Mouse (Mus musculus): ENCODE data around the gene Ypel2.

The Ypel2 gene

GRCm38 (mm10) chr11:86995625-86996221 lies 2.2 kb upstream of the Ypel2 start:
- DNase-seq (ENCODE audit: low spot score), result peak; percentile 56

GRCm38 (mm10) chr11:86994791-86995624 lies 1.5 kb upstream of the Ypel2 start:
- DNase-seq (ENCODE audit: low spot score), result no peak

GRCm38 (mm10) chr11:86994330-86994729 lies 823 bp upstream of the Ypel2 start:
- no peak for DNase-seq (ENCODE audit: low spot score)

GRCm38 (mm10) chr11:86992461-86992988 lies 982 bp downstream of the Ypel2 start:
- no peak for DNase-seq (ENCODE audit: low spot score)

DNA sequence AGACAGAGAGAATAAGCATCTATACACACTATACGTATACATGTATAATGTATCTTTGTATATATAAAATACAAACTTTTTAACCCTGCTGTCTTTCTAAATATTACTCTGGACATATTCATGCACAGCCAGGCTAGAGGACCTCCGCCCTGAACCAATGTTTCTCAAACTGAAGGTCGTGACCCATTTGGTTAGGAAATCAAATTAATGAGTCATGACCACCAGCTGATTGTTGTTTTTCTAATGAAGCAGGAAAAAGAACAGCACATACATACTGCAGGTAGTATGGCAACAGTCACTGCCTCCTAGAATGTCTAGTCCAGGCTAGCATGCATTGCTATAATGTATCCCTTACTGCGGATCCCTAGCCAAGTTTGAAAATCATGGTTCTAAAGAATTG lies 2.3 kb downstream of the Ypel2 start:
- no peak for DNase-seq (ENCODE audit: low spot score)

DNA sequence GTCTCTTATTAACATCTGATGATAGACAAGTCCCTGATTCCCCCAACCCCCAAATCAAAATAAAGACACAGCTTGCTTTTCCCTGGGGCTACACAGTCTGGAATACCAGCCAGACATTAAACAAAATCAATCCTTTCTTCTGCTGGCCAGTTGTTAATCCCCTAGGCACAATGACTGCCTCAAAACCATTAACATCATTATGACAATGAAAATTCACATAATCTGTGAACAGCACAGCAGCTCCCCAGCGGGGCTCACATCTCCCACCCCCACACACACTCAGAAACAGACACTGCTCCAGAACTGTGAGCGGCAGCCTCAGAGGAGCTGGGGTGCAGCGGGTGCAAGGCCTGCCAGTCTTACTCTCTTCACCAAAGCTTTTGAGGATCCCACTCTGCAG lies 3.2 kb downstream of the Ypel2 start:
- DNase-seq (ENCODE audit: low spot score), result no peak

DNA sequence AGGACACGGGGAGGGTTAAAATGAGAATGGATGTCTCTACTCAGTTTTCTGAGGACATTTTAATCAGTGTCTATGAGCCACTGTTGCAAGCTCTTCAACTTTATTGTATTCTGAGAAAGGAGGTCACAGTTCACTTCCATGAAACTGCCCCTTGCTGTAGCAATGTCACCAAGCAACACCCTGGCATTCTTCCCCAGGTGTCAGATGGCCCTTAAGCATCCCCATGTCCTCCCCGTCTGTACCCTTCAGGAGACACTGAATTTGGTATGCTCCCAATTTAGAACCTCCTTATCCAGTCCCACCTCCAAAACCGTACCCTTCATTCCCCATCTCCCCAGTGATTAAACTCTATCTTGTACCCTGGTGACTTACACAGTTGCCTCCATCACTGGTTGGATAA lies 8.5 kb downstream of the Ypel2 start:
- DNase-seq (ENCODE audit: low spot score), result no peak

DNA sequence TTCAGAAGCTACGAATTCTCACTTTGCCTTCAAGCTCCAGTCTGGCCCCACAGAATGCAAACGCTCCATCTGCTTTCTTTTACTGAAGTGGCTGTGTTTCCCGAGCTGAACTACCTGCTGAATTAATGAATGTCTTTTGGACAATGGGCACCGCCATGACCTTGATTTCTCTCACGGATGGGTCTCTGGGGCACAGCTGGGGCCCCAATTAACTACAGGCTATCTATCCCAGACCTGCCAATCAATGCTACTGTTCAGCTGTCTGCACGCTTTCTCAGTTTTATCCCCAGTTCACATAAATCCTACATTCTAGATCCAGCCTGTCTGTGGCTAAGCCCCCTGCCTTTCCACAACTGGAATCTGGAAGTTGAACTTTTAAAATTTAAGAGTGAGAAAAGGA lies 10.5 kb downstream of the Ypel2 start:
- no peak for DNase-seq (ENCODE audit: low spot score)

- no peak for DNase-seq (ENCODE audit: low spot score)
These were observed 12.2 kb downstream of the Ypel2 start for GRCm38 (mm10) chr11:86981229-86981791.

DNA sequence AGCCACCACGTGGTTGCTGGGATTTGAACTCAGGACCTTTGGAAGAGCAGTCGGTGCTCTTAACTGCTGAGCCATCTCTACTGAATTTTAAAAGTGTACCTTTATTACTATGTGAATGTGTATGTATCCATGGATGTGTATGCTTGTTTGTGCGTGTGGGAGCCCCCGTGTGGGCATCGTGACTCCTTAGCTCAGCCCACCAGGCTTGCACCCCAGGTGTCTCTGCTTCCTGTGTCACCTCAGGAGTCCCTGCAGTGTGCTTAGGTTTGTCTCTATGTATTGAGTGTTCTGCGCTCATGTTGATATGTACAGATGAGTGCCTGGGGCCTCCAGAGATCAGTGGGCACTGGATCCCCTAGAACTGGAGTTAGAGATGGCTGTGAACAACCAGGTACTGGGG lies 13.0 kb downstream of the Ypel2 start:
- no peak for DNase-seq (ENCODE audit: low spot score)

GRCm38 (mm10) chr11:86979799-86980198 lies 13.7 kb downstream of the Ypel2 start:
- DNase-seq (ENCODE audit: low spot score), result no peak

- DNase-seq (ENCODE audit: low spot score), result no peak
These were observed 16.3 kb downstream of the Ypel2 start for GRCm38 (mm10) chr11:86977242-86977641.

GRCm38 (mm10) chr11:86974401-86974800 lies 19.1 kb downstream of the Ypel2 start:
- DNase-seq (ENCODE audit: low spot score), result no peak

- DNase-seq (ENCODE audit: low spot score), result no peak
These were observed 20.3 kb downstream of the Ypel2 start for GRCm38 (mm10) chr11:86973255-86973654.

GRCm38 (mm10) chr11:86971057-86971753 lies 22.3 kb downstream of the Ypel2 start:
- no peak for DNase-seq (ENCODE audit: low spot score)

GRCm38 (mm10) chr11:86969041-86969821 lies 24.3 kb downstream of the Ypel2 start:
- no peak for DNase-seq (ENCODE audit: low spot score)

GRCm38 (mm10) chr11:86967506-86967905 lies 26.0 kb downstream of the Ypel2 start:
- DNase-seq (ENCODE audit: low spot score), result no peak

DNA sequence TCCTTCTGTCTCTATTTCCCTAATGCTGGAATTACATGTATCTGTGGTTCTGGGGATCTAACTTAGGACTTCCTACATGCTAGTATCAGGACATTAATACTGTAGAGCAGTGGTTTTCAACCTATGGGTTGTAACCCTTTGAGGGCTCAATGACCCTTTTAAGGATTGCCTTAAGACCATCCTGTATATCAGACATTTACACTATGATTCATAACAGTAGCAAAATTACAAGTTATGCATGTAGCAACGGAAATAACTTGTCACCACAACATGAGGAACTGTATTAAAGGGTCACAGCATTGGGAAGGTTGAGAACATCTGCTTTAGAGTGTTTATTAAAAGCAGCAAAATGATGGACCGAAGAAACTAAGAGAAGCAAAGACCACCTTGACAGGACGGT lies 26.8 kb downstream of the Ypel2 start:
- DNase-seq (ENCODE audit: low spot score), result no peak

DNA sequence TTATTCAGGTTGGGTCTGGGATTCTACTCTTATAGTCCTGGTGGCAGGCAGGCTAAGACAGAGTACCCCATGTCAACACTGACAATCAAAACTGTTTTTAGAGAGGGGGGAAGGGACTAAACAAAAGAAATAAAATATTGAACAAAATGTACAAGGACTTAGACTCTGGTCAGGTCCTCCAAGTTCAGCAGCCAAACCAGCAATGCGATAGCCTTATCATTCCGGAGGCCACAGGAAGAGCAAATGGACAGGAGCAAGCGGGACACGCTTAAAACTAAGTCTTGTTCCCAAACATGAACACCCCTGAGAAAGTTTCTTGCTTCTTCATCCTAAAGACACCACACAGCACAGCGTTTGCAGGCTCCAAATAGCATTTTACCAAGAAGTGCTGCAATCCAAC lies 28.4 kb downstream of the Ypel2 start:
- DNase-seq (ENCODE audit: low spot score), result no peak

DNA sequence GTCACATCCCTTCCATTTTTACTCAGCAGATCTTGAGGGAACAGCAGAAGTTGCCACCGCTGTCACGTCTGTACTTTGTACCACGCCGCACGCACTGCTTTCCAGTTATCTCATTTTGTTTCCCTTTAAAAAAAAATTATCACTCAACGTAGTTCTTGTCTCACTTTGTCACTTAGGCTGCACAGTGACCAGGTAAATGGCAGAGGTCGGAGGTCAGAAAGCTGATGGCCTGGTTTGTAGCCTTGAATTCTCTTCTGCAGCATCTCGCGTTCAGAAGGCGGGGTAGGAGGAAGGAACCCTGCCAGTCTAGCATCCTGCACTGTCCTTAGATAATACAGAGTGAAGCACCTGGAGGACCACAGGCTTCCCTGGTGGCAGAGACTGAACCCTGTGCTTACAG lies 29.8 kb downstream of the Ypel2 start:
- peak; percentile 56 for DNase-seq (ENCODE audit: low spot score)

DNA sequence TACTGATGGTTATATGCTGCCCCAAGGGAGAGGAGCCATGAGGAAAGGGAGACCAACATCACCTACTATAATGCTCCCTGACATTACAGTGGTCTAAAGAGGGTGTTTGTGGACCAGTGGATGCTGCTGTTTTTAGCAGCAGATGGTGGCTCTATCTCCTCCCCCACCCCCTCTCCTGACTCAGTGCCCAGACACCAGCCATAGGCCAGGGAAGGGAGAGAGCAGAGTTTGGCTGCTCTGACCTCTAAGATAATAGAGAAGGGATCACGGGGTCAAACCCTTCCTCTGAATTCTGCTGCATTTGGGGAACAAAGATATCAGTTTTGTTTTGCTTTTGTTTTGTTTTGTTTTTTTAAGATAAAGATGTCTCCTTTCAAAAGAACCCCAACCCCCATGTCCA lies 30.5 kb downstream of the Ypel2 start:
- DNase-seq (ENCODE audit: low spot score), result no peak

DNA sequence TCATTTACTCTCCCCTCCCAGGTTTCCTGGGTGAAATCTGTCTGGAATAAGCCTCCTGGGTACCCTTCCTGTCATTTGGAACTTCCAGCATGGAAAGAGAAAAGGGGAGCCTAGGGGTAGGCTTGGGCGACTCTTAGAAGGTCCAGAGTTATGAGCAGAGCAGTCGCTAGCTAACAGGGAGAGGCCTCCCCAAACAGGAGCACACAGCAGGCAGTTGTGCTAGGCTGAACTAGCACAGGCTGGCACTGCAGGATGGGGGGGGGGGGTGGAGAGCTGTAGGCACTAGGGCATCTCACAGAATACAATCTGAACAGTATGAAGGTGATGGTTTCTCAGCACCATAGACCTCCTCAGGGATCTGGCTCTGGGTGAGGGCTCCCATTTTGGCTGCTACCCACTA lies 31.1 kb downstream of the Ypel2 start:
- DNase-seq (ENCODE audit: low spot score), result no peak
